In the genomic region with DNA sequence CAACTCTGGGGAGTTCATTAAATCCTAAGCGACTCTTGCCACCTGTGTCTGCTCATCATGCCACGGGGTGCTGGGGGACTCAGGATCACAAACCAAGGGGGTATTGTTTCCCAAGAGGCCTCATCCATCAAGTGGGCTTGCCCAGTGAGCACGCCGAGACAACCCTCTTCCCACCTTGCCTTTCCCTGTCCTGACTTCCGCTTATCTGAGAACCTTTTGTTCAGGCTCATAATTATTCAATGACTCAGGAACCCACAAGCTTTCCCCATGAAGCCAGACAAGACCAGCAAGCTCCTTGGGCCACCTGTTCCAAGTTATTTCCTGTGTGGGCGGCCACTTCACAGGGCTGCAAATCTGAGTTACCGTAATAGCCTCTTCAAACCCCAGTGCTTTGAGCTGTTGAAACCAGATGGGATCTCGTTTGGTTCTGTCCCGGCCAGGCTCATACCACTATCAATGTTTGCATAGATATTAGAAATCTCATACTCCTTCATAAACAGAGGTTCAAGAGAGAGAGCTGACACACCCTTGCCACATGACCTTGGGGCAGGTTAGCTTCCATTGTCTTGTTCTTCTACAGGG, we compare ENCODE assay signal across 10 mouse cellular contexts.
DNase-seq lines count a peak whose midpoint lies in the region; ATAC-seq and TF ChIP-seq lines count a peak whose summit lies in the region.
"Had no signal": no experiment of that assay in that cellular context is flagged by ENCODE, and none has a peak within 500 bp of the region (broad histone marks: within the 10 kb centered on the region; RNA-seq: fewer than 3 reads in every experiment).

No protein-coding gene starts in this region.

- H3K9ac ChIP-seq in CH12.LX (ENCODE audit: insufficient read depth, low read depth) = no peak overlapping the region
- H3K9ac ChIP-seq in lung, postnatal 0 days (replicated peaks; ENCODE audit: low read depth) = no peak overlapping the region

- H3K4me2 ChIP-seq in CH12.LX (ENCODE audit: insufficient read depth, low read depth, poor library complexity, severe bottlenecking) = no peak overlapping the region
- H3K4me2 ChIP-seq in lung, postnatal 0 days (replicated peaks; ENCODE audit: low read depth, low read length) = no peak overlapping the region

- peak; percentile 66 for DNase-seq in 3134 (ENCODE audit: extremely low read depth, insufficient read length, low spot score)
- peak; percentile 65 for DNase-seq in CH12.LX (ENCODE audit: extremely low read depth)
- peak; percentile 77 for DNase-seq in lung, postnatal 0 days (ENCODE audit: low spot score)
- DNase-seq in heart, adult 18-20 months = no peak
- no peak for DNase-seq in retina, postnatal 1 day
- no peak for DNase-seq in heart, adult 8-10 months (ENCODE audit: low spot score)
- no peak for DNase-seq in embryo, embryonic 11 days
- DNase-seq: thymus, postnatal 4 days had no signal

- TF ChIP-seq RAD21 in CH12.LX (IDR thresholded peaks at IDR 0.05; ENCODE audit: low read depth, low read length) = no peak; the same call in 1 of the 2 replicates

- no peaks in the 10 kb centered on the region for H3K79me2 ChIP-seq in CH12.LX (replicated peaks; ENCODE audit: control insufficient read depth, extremely low read depth, insufficient read depth, poor library complexity, severe bottlenecking)

- no peak for TF ChIP-seq CTCF in CH12.LX (conservative IDR thresholded peaks at IDR 0.05 in 1 of 2, IDR thresholded peaks at IDR 0.05 in 1 of 2; ENCODE audit: low read depth in 2 of 2, low read length in 2 of 2)
- no peak for TF ChIP-seq CTCF in lung, postnatal 0 days (IDR thresholded peaks at IDR 0.05)

- no peak overlapping the region for H3K4me3 ChIP-seq in CH12.LX (replicated peaks in 1 of 3; ENCODE audit: low read depth in 2 of 3, low read length in 2 of 3, poor library complexity in 1 of 3)
- H3K4me3 ChIP-seq in lung, postnatal 0 days (ENCODE audit: low read depth, low read length) = no peak overlapping the region
- H3K4me3 ChIP-seq: erythroblast, embryonic 14.5 days had no signal

- in situ Hi-C loops in CH12.LX (cut with MboI; ENCODE audit: low pct_ligation_motif_present, low pct_unique_long_range_greater_than_20kb, low sequenced_read_pairs) = no loop called here

- H3K27me3 ChIP-seq in CH12.LX (replicated peaks) = no peaks in the 10 kb centered on the region
- no peaks in the 10 kb centered on the region for H3K27me3 ChIP-seq in lung, postnatal 0 days (replicated peaks; ENCODE audit: insufficient read depth, low read length)

- no peaks in the 10 kb centered on the region for H3K36me3 ChIP-seq in CH12.LX (replicated peaks in 1 of 2; ENCODE audit: control insufficient read depth in 1 of 2, insufficient read depth in 1 of 2, low read length in 1 of 2)
- no peaks in the 10 kb centered on the region for H3K36me3 ChIP-seq in lung, postnatal 0 days (ENCODE audit: insufficient read depth, low read length)

- TF ChIP-seq POLR2A in CH12.LX (IDR thresholded peaks at IDR 0.05; ENCODE audit: low read depth, low read length) = no peak

- H3K4me1 ChIP-seq in CH12.LX (ENCODE audit: control insufficient read depth in 1 of 2, insufficient read depth in 2 of 2) = peaks cover 9 to 26% of the 10 kb centered on the region in 2 experiments; a peak in 3 of 4 replicates
- H3K4me1 ChIP-seq in lung, postnatal 0 days (ENCODE audit: insufficient read depth, low read depth, low read length) = no peaks in the 10 kb centered on the region

- dilution Hi-C loops in CH12.LX (cut with MboI; ENCODE audit: extremely low pct_ligation_motif_present, extremely low pct_unique_long_range_greater_than_20kb, low sequenced_read_pairs) = no loop called here

- TF ChIP-seq EP300 in CH12.LX (IDR thresholded peaks at IDR 0.05; ENCODE audit: low read length) = 0 out of 2 replicates have a peak, but pooled peaks have one; percentile 23
- TF ChIP-seq EP300 in lung, postnatal 0 days (IDR thresholded peaks at IDR 0.05) = peak; percentile 48; the same call in 1 of the 2 replicates

- peak; percentile 49 for ATAC-seq in inflammation-experienced regulatory T-cells, adult 6 months
- peak; percentile 87 for ATAC-seq in lung, postnatal 0 days

- H3K9me3 ChIP-seq in CH12.LX (replicated peaks; ENCODE audit: low read length) = no peaks in the 10 kb centered on the region
- no peaks in the 10 kb centered on the region for H3K9me3 ChIP-seq in lung, postnatal 0 days (ENCODE audit: low read length)

- 32% methylated on average over 9 of the region's 9 CpGs for WGBS in lung, postnatal 0 days

- H3K27ac ChIP-seq in CH12.LX (ENCODE audit: insufficient read depth, low read depth) = no peak overlapping the region
- no peak overlapping the region for H3K27ac ChIP-seq in lung, postnatal 0 days (ENCODE audit: low read length)

TF ChIP-seq in CH12.LX, 34 proteins besides CTCF, POLR2A, EP300 and RAD21:
- 0 out of 2 replicates have a peak, but pooled peaks have one; percentile 10 for TF ChIP-seq MAX (IDR thresholded peaks at IDR 0.05; ENCODE audit: low read length)
- TF ChIP-seq ZMIZ1 (IDR thresholded peaks at IDR 0.05; ENCODE audit: low read depth, low read length) = no peak
- TF ChIP-seq RCOR1 (conservative IDR thresholded peaks at IDR 0.05; ENCODE audit: low read depth, low read length) = no peak
- TF ChIP-seq UBTF (IDR thresholded peaks at IDR 0.05; ENCODE audit: low read depth, low read length) = no peak
- no peak for TF ChIP-seq MYC (IDR thresholded peaks at IDR 0.05; ENCODE audit: low read depth, low read length)
- TF ChIP-seq KAT2A (IDR thresholded peaks at IDR 0.05; ENCODE audit: insufficient replicate concordance, low read length) = no peak
- no peak for TF ChIP-seq MAFK (IDR thresholded peaks at IDR 0.05; ENCODE audit: insufficient replicate concordance, low read length)
- peak; percentile 10; the same call in 1 of the 2 replicates for TF ChIP-seq CHD2 (IDR thresholded peaks at IDR 0.05; ENCODE audit: low read length)
- TF ChIP-seq BHLHE40 (IDR thresholded peaks at IDR 0.05; ENCODE audit: low read depth, low read length) = no peak
- TF ChIP-seq HCFC1 (IDR thresholded peaks at IDR 0.05; ENCODE audit: low read depth, low read length) = no peak
- TF ChIP-seq ELF1 (IDR thresholded peaks at IDR 0.05; ENCODE audit: low read depth, low read length) = no peak
- TF ChIP-seq SIN3A (IDR thresholded peaks at IDR 0.05; ENCODE audit: low read length) = no peak
- TF ChIP-seq GABPA (IDR thresholded peaks at IDR 0.05; ENCODE audit: insufficient replicate concordance, low read depth, low read length) = no peak
- TF ChIP-seq CHD1 (IDR thresholded peaks at IDR 0.05; ENCODE audit: low read depth, low read length) = no peak
- no peak for TF ChIP-seq TBP (conservative IDR thresholded peaks at IDR 0.05; ENCODE audit: low read depth, low read length)
- no peak for TF ChIP-seq JUN (IDR thresholded peaks at IDR 0.05; ENCODE audit: insufficient read depth, low read depth, low read length)
- TF ChIP-seq SMC3 (IDR thresholded peaks at IDR 0.05; ENCODE audit: low read depth, low read length) = no peak
- no peak for TF ChIP-seq ZKSCAN1 (IDR thresholded peaks at IDR 0.05; ENCODE audit: borderline replicate concordance, low read depth, low read length)
- no peak for TF ChIP-seq NELFE (IDR thresholded peaks at IDR 0.05; ENCODE audit: low read depth, low read length)
- TF ChIP-seq TCF12 (IDR thresholded peaks at IDR 0.05; ENCODE audit: low read depth, low read length) = peak; percentile 35; the same call in 1 of the 2 replicates
- no peak for TF ChIP-seq MEF2A (IDR thresholded peaks at IDR 0.05; ENCODE audit: borderline replicate concordance, low read depth, low read length)
- no peak for TF ChIP-seq PAX5 (IDR thresholded peaks at IDR 0.05; ENCODE audit: low read length)
- no peak for TF ChIP-seq E2F4 (IDR thresholded peaks at IDR 0.05; ENCODE audit: insufficient replicate concordance, low read depth, low read length)
- no peak for TF ChIP-seq MXI1 (IDR thresholded peaks at IDR 0.05; ENCODE audit: low read depth, low read length)
- TF ChIP-seq IRF4 (IDR thresholded peaks at IDR 0.05; ENCODE audit: low read depth, low read length) = no peak; the same call in 1 of the 2 replicates
- TF ChIP-seq JUND (conservative IDR thresholded peaks at IDR 0.05; ENCODE audit: low read depth, low read length) = no peak
- TF ChIP-seq USF1 (IDR thresholded peaks at IDR 0.05; ENCODE audit: low read depth, low read length) = no peak
- no peak for TF ChIP-seq POLR2AphosphoS2 (IDR thresholded peaks at IDR 0.05; ENCODE audit: low read depth, low read length)
- peak; percentile 39; the same call in 1 of the 2 replicates for TF ChIP-seq ETS1 (conservative IDR thresholded peaks at IDR 0.05; ENCODE audit: low read depth, low read length)
- TF ChIP-seq ZC3H11A (IDR thresholded peaks at IDR 0.05; ENCODE audit: low read depth, low read length) = no peak
- TF ChIP-seq ZNF384 (IDR thresholded peaks at IDR 0.05; ENCODE audit: low read depth, low read length) = no peak
- no peak for TF ChIP-seq USF2 (conservative IDR thresholded peaks at IDR 0.05; ENCODE audit: low read depth, low read length)
- TF ChIP-seq MAZ (IDR thresholded peaks at IDR 0.05; ENCODE audit: low read depth, low read length) = no peak
- TF ChIP-seq NRF1 (IDR thresholded peaks at IDR 0.05; ENCODE audit: low read depth, low read length) = no peak

Comparison
In these comparisons a context has a peak if more than half of its experiments do, and no peak if none do; other contexts are left out.
1. DNase-seq: peak in 3134 (single experiment), CH12.LX (single experiment) and lung, postnatal 0 days (single experiment); none in heart, adult 18-20 months (0 of 2), retina, postnatal 1 day (single experiment), heart, adult 8-10 months (single experiment) and embryo, embryonic 11 days (single experiment).